Mouse (Mus musculus) heart, postnatal 14 days (tissue): ENCODE results near the gene 4930432M17Rik. TPM values are rescaled to one million over a fixed set of nuclear protein-coding genes. Genes with fewer than 3 reads are reported as not detected.

Experiments
- DNase-seq, 2 experiments: peaks; one replicate each; pipeline ENCODE4 v3.0.0; 2021 to 2022
- intact Hi-C: fragments of 180-260 bp; cut with DNase I; formaldehyde crosslinking; loops from one replicate; pipeline ENCODE4 v1.15.1; 2025
- long read RNA-seq, 2 experiments: library from polyadenylated mRNA; stranded (forward); transcript quantifications; one replicate each; pipeline ENCODE4 v2.0.0; 2021
- total RNA-seq, 2 experiments: library from RNA; stranded (reverse); gene quantifications; 2 replicates each; pipeline ENCODE4 v1.2.3; 2021

Gene 4930432M17Rik
- not detected for total RNA-seq
- long read RNA-seq, experiment 1, result 0 reads
- long read RNA-seq, experiment 2, result 0 reads

GRCm38 (mm10) chr3:121670462-121670861 lies at the start of gene 4930432M17Rik:
Gene 4930432M17Rik (plus strand): TSS chr3:121670762.
- intact Hi-C loops, result no loop called here
- DNase-seq, result no peak

DNA sequence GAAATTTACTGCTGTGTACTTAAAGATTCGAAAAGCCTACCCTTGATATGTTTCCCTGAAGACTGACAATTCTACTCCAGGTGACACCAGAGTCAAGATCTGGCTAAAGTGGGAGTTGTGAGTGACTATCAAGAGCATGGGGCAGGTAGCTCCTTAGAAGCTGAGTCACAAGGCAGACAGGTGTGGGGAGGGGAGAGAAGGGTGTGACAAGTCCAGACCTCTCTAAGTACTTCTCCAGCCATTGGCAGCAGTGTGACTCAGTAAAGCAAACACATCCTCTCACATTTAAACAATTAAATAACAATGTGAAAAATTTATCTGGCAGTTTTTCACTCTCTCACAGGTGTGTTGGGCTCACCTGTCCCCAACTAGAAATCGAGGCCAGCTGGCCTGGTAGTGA lies 44.9 kb upstream of the 4930432M17Rik start:
- DNase-seq, result no peak
- intact Hi-C loops, result no loop called here

DNA sequence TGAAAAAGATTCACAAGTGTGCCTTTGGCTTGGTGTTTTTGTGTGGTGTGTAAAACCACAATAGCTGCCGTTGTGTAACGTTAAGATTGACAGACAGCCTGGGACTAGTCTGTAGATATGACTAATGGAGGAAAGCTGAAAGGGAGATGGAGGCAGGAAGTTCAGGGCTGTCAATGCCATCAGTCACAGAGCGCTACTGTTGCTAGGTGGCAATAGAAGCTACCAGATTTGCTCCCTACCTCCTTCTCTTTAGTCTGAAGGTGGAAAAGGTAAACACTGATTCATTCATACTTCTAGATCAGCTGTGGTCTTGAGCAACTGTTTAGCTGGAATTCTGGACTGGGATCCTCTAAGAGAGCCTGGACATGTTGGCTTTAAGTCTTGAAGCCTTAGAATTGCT lies 44.3 kb upstream of the 4930432M17Rik start:
- intact Hi-C loops, result no loop called here
- DNase-seq, result no peak

DNA sequence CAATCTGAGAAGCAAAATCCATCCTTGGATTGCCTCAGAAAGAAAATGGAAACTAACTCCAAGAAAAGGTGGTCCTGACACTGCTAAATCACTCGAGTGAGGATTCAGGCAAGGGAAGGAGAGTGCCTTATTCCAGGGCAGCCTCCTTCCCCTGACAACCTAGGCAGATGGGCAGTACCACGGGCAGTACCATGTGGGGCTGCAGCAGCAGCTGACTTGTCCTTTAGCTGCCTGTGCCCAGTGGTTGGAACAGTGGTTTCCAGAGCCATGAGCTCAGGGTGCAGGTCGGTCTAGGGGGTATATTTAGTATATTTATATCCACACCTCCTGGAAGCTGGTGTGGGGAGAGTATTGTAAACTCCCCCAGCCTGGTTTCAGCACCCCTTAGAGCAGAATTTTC lies 42.3 kb upstream of the 4930432M17Rik start:
- intact Hi-C loops, result no loop called here

DNA sequence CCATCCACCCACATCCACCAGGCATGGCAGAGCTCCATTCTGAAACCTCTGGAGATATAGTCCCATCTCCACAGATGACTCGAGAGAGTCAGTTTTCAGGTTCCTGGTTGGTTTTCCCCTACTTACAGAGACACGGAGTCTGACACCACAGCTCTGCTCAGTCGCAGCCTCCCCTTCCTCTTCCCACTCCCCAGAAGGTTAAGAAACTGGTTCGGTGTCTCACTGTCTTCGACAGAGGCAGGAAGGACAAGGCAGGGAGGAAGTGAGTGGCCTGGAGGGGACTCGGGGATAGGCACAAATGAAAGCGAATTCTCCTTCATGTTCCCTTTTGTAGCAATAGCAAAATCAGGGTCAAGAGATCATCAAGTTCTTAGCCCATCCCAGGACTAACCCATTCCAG lies 39.9 kb upstream of the 4930432M17Rik start:
- no peak for DNase-seq
- intact Hi-C loops, result no loop called here

More for the DNA sequence above, 42.3 kb upstream of the 4930432M17Rik start:
- DNase-seq, result no peak

DNA sequence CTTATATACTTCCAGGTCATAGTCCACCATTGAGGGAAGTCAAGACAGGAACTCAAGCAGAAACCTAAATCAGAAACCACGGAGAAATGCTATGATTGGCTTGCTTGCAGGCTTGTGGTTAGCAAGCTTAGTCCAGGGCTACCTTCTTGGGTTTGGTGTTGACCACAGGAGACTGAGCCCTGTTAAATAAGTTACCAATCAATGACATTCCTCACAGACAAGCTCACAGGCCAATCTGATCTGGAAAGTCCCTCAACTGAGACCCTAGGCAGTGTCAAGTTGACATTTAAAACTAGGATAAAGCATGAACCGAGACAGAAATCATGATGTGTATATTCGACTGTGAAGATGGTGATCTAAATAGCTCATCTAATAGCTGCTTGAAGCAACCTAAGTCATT lies 35.6 kb upstream of the 4930432M17Rik start:
- intact Hi-C loops, result loop anchor here (5.0 kb wide), 1 partner anchor 88 kb away; no protein-coding TSS in a partner anchor
- DNase-seq, result no peak

DNA sequence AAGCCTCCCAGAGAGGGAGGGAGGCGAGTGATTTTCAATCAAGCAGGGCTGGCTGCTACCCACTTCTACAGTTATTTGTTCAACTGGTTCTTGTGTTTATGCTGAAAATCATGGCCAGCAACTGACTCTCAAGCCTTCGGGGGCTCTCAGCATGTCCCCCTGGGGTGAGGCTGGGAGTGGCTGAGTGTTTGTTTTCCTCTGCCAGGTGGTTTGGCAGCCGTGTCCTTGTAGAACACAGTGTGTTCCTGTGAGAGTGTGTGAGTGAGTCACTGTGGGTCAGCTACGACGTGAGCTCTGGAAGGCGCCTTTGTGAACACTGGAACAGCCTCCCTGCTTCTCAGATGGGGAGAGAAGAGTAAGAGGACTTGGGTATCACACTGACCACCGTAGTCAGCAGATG lies 35.1 kb upstream of the 4930432M17Rik start:
- intact Hi-C loops, result loop anchor here (5.0 kb wide), 1 partner anchor 88 kb away; no protein-coding TSS in a partner anchor

GRCm38 (mm10) chr3:121636315-121636714 lies 34.2 kb upstream of the 4930432M17Rik start:
- intact Hi-C loops, result loop anchor here (1.0 to 5.0 kb wide), 3 partner anchors 86 to 101 kb away; partner anchors contain the start of gene F3
- DNase-seq, result peak; percentile 72 to 73

More for the DNA sequence above, 35.1 kb upstream of the 4930432M17Rik start:
- peak; percentile 40 to 62 for DNase-seq

DNA sequence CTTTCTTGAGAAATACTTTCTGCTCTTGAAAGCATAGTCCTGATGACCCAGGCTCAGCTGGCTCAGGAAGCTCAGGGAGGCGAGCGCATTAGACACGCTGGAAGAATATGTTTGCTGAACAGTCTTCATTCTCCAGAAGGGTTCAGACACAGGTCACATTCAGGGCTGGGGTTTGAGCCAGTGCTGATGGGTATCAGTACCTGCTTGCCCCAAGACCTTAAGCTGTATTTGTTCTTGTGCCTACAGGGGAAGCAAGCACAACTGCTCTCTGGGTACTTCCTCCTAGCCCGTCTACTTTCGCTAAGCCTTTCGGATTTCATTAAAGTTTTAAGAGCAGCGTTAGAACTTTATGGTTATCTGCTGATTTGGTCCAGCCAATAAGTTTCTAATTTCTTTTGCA lies 33.8 kb upstream of the 4930432M17Rik start:
- no peak for DNase-seq
- intact Hi-C loops, result loop anchor here (1.0 to 5.0 kb wide), 3 partner anchors 86 to 101 kb away; partner anchors contain the start of gene F3

DNA sequence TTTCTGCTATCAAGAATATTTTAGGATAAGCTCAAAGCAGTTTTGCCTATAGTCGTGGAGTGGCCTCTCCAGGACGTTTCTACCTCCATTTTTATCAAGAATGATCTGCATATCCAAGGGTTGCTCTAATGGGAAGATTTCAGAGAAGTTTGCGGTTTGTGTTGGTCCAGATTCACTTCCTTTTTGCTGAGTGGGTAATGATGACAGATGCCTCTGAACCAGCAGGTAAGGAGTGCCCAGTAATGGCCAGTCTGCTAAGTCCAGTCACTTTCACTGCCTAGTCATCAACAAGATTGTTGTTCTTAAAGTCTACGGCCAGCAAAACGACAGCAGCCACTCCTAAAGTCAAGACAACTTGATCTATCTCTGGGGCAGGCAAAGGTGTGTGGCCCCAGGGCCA lies 32.8 kb upstream of the 4930432M17Rik start:
- intact Hi-C loops, result loop anchor here (2.0 to 5.0 kb wide), 2 partner anchors 85 to 90 kb away; partner anchors contain the start of gene F3

DNA sequence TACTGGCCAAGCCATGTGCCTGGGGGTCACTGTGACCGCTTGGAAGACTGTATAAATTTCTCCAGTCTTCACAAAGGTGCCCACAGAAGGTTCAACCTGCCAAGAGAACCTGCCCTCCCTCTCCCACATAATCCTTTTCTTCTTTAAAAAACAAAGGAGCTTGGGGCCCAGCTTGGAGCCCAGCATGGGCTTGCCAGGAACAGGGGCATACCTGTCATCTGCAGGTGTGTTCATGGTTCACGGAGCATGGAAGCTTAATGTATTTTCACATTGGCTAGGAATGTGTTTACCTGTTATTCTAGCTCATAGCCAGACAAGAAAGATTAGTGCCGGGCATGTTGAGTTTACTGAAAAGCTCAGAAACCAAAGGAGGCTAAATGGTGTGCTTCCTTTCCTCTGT lies 32.3 kb upstream of the 4930432M17Rik start:
- DNase-seq, result no peak
- intact Hi-C loops, result loop anchor here (5.0 kb wide), 1 partner anchor 91 kb away; no protein-coding TSS in a partner anchor

More for the DNA sequence above, 32.8 kb upstream of the 4930432M17Rik start:
- DNase-seq, result no peak

- peak in 1 of 2 experiments; percentile 25 for DNase-seq
- intact Hi-C loops, result no loop called here
Measured at GRCm38 (mm10) chr3:121640611-121641010, 30.0 kb upstream of the 4930432M17Rik start.

DNA sequence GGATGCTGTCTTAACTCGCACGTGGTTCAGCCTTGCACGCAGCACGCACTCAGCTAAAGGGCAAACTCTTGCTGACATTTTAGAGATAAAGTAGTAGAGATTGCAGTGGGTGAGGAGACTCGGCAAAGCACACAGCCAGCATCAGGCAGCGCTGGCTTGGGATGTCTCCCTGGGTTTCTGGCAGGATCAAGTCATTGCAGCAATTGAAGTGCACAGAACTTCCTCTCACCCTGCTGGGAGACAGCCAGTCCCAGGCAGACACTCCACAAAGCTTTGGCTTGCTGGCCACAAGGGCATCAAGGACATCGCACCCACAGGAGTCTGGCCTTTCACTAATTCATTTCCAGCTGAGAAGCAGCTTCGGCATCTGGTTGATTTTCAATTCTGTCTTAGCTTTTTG lies 27.3 kb upstream of the 4930432M17Rik start:
- peak; percentile 59 to 67 for DNase-seq
- intact Hi-C loops, result no loop called here

- intact Hi-C loops, result no loop called here
- no peak for DNase-seq
Measured at GRCm38 (mm10) chr3:121645447-121645846, 25.1 kb upstream of the 4930432M17Rik start.

GRCm38 (mm10) chr3:121646364-121647048 lies 24.1 kb upstream of the 4930432M17Rik start:
- DNase-seq, result peak in 1 of 2 experiments; percentile 22
- intact Hi-C loops, result no loop called here

DNA sequence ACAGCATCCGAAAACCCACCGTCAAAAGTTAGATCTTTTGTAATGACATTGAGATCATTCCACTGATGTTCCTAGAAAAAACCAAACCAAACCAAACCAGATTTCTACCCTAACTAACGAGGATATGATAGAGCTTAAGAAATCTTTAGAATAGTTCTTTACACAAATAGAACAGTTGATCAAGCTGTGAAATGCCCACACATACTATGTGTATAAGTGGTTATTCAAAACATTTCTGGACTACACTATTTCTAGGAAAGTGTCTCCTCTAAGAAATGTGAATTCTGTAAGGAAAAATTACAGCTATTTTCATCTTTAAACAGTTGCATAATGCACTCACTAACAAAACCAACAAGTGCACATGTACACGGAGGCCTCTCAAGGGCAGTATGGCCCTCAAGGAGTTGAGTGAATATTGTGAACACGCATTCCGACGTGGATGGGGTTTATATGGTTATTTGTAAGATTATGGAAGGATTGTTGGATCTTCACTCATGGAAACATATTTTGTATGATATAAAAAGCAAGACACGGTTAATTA lies 22.3 kb upstream of the 4930432M17Rik start:
- intact Hi-C loops, result no loop called here
- DNase-seq, result no peak

DNA sequence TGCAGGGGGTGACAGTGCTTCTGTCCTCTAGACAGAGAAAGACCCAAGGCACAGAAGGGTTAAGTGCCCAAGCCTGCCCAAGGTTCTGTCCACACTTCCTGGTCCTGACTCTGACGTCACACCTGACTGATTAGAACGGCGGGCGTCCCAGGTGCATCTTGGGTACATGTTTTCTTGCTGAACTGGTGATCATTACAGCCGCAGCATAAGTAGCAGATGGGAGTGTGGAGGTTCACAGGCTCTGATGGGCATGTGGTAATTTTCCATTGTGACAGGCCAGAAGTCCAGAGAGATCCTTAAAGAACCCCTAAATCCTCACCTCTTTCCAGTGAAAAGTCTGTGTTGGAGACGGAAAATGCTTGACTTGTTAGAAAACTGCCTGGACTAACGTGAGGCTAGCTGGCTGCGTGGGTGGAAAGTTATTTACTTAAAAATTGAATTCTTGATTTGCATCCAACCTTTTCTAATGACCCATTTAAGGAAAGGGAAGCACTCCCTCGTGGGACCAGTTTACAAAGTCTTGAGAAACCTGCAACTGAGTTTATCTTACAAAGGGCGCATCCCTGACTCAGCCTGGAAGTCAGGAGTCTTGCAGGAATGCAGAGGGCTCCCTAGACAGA lies 20.4 kb upstream of the 4930432M17Rik start:
- peak; percentile 13 to 28 for DNase-seq
- intact Hi-C loops, result loop anchor here (2.0 kb wide), 1 partner anchor 73 kb away; the partner anchor contains the start of gene F3

GRCm38 (mm10) chr3:121651710-121652109 lies 18.9 kb upstream of the 4930432M17Rik start:
- no peak for DNase-seq
- intact Hi-C loops, result loop anchor here (2.0 kb wide), 1 partner anchor 71 kb away; the partner anchor contains the start of gene F3

DNA sequence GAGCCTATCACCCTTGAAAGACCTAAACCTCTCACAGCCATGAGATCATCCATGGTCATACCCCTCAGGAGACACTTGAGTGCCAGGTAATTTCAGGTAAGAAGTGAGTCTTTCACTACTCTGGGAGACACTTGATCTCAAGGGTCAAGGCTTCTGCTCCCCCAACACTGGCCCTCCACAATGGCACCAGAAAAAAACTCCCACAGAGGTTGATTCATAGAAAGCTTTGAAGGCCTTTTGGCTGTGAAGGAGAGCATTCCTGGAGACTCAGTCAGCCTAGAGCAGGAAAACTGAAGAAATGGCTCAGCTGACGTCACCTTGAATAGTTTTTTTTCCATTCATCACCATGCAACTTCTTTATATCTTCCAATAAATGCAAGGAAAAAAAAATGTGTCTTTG lies 18.4 kb upstream of the 4930432M17Rik start:
- no peak for DNase-seq

GRCm38 (mm10) chr3:121656922-121657321 lies 13.6 kb upstream of the 4930432M17Rik start:
- intact Hi-C loops, result no loop called here

More for the DNA sequence above, 18.4 kb upstream of the 4930432M17Rik start:
- intact Hi-C loops, result no loop called here

More at GRCm38 (mm10) chr3:121656922-121657321, 13.6 kb upstream of the 4930432M17Rik start:
- no peak for DNase-seq
